Comparison of ENCODE assay signal across 25 mouse cellular contexts in genomic region chr13:72715959-72716680, GRCm38 (mm10).
"Had no signal": no experiment of that assay in that cellular context is flagged by ENCODE, and none has a peak within 500 bp of the region (broad histone marks: within the 10 kb centered on the region; RNA-seq: fewer than 3 reads in every experiment).

No protein-coding gene starts in this region.

- H3K27me3 ChIP-seq: intestine, embryonic 15.5 days; limb, embryonic 13.5 days; limb, embryonic 15.5 days; liver, embryonic 12.5 days had no signal

- H3K27ac ChIP-seq: heart, adult 2 months; hindbrain, embryonic 10.5 days; hindbrain, embryonic 12.5 days; hindbrain, embryonic 14.5 days; intestine, embryonic 15.5 days; layer of hippocampus, adult 2 months; left cerebral cortex, adult 2 months; limb, embryonic 13.5 days; limb, embryonic 15.5 days; liver, embryonic 12.5 days; liver, embryonic 14.5 days had no signal

- H3K4me3 ChIP-seq: heart, adult 2 months; heart, embryonic 12.5 days; hindbrain, embryonic 10.5 days; hindbrain, embryonic 12.5 days; intestine, embryonic 15.5 days; layer of hippocampus, adult 2 months; left cerebral cortex, adult 2 months; limb, embryonic 13.5 days; limb, embryonic 15.5 days; liver, embryonic 12.5 days had no signal

- H3K9me3 ChIP-seq: heart, embryonic 12.5 days; hindbrain, embryonic 10.5 days; hindbrain, embryonic 12.5 days; intestine, embryonic 15.5 days; limb, embryonic 13.5 days; limb, embryonic 15.5 days; liver, embryonic 12.5 days had no signal

- DNase-seq: gastrocnemius, postnatal 14 days; gastrocnemius, postnatal 36 days; heart, adult 2 months; heart, postnatal 10 days; heart, postnatal 4 days; kidney, adult 18-20 months; kidney, adult 8-10 months; kidney, postnatal 10 days; kidney, postnatal 25 days; kidney, postnatal 4 days; left cerebral cortex, postnatal 4 days had no signal

- H3K9ac ChIP-seq: heart, embryonic 12.5 days; hindbrain, embryonic 12.5 days; hindbrain, embryonic 14.5 days; intestine, embryonic 15.5 days; limb, embryonic 13.5 days; limb, embryonic 15.5 days; liver, embryonic 12.5 days; liver, embryonic 14.5 days had no signal

- H3K4me1 ChIP-seq: heart, embryonic 12.5 days; intestine, embryonic 15.5 days; limb, embryonic 13.5 days; liver, embryonic 12.5 days had no signal

- H3K4me2 ChIP-seq: heart, embryonic 12.5 days; hindbrain, embryonic 12.5 days; hindbrain, embryonic 14.5 days; intestine, embryonic 15.5 days; limb, embryonic 13.5 days; limb, embryonic 15.5 days; liver, embryonic 12.5 days had no signal

- ATAC-seq: hindbrain, embryonic 16.5 days; inflammation-experienced regulatory T-cells, adult 6 months; intestine, embryonic 15.5 days; intestine, postnatal 0 days; liver, embryonic 12.5 days had no signal

- H3K36me3 ChIP-seq: heart, embryonic 12.5 days; hindbrain, embryonic 10.5 days; hindbrain, embryonic 12.5 days; intestine, embryonic 15.5 days; limb, embryonic 13.5 days; limb, embryonic 15.5 days; liver, embryonic 12.5 days had no signal
